Mouse (Mus musculus): Measurements from ENCODE around the gene Fat3. TPM values are rescaled to one million over a fixed set of nuclear protein-coding genes. Genes with fewer than 3 reads are reported as not detected.

The Fat3 gene
- total RNA-seq, 4 experiments from 2014 or later: 37.8 to 40.5 (median 39.8) TPM

DNA sequence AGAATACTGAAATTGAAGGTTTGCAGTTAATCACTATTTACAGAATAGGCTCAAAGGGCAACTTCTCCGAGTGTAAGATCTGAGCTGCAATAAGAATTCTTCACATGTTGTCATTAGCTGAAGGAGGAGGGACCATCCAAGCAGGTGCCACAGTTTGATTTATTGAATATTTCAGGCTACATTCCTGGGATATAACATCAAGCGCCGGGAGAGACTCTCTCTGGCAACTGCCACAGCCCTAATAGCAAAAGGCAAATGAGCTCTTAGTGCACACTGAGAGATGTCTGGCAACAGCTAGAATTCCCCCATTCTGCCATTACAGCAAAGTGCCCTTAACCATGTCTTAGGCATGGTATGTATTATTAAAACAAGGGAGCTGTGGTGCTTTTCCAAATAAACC, 61.1 kb downstream of the Fat3 start:
- no peak for DNase-seq (ENCODE audit: low spot score in 2 of 2)

DNA sequence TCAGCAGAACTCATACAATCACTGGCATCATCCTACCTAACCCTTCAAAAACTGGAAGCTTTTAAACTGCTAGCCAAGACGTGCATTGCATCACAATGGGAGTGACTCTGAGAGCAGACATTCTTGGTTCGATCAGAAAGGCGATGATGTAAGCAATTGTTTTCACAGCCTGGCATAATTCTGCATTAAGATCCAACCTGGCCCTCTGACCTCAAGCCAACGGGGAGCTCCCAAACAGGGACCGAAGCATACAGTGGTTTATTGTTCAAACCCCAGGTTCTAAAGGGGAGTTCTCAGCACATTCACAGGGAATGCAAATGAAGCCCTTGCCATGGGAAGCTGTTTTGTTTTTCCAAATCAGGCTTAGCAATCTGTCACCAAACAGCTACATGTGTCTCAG, 63.3 kb downstream of the Fat3 start:
- no peak for DNase-seq (ENCODE audit: low spot score in 2 of 2)

- DNase-seq (ENCODE audit: low spot score in 2 of 2): no peak
Measured at GRCm38 (mm10) chr9:16428589-16428988, 72.5 kb downstream of the Fat3 start.

DNA sequence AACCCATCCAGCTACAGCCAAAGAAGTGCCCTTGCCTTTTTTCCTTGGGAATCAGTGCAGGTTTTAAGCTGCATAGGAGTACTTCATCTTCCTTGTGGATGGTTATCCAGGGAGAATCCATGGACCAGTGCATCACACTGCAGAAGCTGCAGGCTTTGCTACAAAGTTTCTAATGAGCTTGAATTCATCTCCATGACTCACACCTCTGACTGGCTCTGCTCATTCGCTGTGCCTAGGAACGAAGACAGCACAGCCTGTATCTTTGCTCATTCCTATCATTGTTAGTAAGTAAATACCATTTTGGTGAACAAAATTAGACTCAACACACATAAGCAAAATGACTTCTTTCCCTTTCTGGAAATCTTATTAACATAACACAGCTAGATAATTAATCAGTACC, 78.4 kb downstream of the Fat3 start:
- DNase-seq (ENCODE audit: low spot score in 2 of 2): peak in 1 of 2 experiments; percentile 9

- no peak for DNase-seq (ENCODE audit: low spot score in 2 of 2)
Measured at GRCm38 (mm10) chr9:16402815-16403214, 98.3 kb downstream of the Fat3 start.

DNA sequence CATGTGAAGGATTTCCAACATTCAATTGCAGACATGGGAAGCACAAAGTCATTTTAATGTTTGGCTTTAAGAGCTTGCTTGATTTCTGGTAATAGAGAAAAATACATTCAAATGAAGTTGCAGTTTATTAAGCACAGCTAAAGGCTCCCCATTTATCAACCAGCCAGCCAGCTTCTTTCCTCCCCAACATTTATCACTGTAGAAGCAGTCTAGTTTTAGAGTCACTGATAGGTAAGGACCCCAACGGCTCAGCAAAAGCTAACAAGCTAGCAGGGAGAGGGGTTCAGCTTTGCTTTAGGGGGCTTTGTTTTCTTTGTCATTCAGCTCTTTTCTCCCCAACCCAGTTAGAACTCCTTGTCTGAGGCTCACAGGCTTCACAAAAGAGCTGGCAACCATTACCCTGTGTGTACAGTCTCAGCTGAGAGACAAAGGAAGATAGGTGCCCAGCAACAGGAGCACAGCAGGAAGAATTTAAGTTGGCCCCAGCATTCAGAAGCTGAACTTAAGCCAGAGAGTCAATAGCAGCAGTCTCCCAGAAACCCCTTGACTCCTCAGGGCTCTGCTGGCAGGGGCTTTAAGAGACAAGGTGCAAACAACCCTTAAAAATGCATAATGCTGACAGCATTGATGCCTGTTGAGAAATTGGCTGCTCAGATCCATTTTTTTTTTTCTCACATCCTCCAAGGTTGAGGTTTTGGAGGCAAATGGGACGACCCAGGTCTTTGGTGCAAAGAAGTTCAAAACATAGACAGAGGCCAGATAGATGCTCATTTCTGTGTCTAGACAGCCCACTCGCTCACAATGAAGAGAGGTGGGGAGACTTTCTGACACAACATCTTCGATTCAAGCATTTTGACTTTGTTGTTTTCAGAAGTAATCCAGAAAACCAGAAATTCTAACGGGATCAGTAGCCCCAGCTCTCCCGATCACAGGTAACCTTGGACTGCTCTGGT, 102.1 kb downstream of the Fat3 start:
- peak; percentile 12 to 16 for DNase-seq (ENCODE audit: low spot score in 2 of 2)

- no peak for DNase-seq (ENCODE audit: low spot score in 2 of 2)
Measured at GRCm38 (mm10) chr9:16389141-16389540, 111.9 kb downstream of the Fat3 start.

DNA sequence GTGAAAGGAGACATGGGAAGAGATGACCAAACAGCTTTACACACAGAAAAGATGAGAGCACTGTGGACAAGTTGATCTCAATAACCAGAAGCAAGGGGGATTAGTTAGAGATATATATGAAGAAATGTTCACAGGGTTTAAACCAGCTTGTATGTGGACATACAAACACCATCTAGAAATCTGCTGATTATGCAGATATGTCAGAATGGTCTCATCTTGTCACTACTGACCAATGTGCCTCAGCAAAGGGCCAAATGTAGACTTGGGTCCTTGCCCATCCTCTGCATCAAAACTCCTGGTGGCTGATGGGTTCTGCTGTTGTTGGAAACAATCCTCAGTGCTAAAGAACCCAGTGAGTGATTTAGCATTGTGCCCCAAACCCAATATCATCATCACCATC, 113.6 kb downstream of the Fat3 start:
- DNase-seq (ENCODE audit: low spot score in 2 of 2): no peak

GRCm38 (mm10) chr9:16363713-16364112, 137.4 kb downstream of the Fat3 start:
- no peak for DNase-seq (ENCODE audit: low spot score in 2 of 2)

- no peak for DNase-seq (ENCODE audit: low spot score in 2 of 2)
Measured at GRCm38 (mm10) chr9:16361811-16362210, 139.3 kb downstream of the Fat3 start.

GRCm38 (mm10) chr9:16356636-16357035, 144.4 kb downstream of the Fat3 start:
- no peak for DNase-seq (ENCODE audit: low spot score in 2 of 2)

- DNase-seq (ENCODE audit: low spot score in 2 of 2): no peak
Measured at GRCm38 (mm10) chr9:16354906-16355305, 146.2 kb downstream of the Fat3 start.

DNA sequence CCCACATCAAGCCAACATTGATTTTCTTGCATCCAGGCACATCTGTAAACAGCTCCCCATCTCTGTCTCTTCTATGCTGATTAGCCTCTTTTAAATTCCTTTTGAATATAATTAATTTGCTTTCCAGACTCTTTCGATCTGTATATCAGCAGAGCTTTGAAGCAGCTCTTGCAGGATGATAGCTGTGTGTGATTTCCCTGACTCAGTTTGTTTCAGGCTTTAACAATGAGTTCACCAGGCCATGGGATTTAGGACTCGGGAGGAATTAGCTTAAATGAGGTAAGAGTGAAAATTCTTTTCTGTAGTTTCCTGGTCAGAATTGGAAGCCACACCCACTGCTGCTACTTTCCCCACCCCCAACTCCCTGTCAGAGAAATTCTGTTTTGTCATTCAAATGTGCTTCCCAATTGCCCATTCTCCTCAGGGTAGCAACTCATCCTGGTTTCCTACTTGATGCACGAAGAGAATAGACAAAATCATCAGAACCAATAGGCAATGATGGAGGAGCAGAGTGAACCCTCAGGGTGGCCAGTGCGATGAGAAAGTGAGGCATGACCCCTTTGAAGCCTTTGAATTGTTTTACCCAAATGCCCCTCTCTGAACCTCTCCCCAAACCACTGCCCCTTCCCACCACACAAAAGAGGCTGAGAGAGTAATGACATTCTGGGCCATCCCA, 147.9 kb downstream of the Fat3 start:
- no peak for DNase-seq (ENCODE audit: low spot score in 2 of 2)

DNA sequence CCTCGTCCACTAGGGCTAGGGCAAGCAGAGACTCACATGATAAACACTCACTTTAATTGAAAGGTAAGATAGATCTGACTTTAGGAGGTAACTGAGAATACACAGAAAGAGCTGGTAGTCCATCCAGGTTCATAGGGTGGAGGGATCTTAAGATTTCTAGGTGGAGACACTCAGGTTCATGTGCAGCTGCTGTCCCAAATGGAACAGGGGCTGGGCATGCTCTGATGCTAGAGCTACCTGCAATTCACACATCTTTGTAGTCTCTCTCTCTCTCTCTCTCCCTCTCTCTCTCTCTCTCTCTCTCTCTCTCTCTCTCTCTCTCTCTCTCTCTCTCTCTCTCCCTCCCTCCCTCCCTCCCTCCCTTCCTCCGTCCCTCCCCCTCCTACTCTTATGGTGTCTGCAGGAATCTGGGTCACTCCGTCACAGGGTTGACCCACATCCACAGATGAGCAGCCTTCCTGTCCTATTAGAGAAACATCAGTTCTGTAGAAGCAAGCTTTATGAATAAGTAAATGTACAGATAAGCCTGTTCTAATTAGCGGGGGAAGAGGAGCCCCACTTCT, 148.5 kb downstream of the Fat3 start:
- DNase-seq (ENCODE audit: low spot score in 2 of 2): no peak

DNA sequence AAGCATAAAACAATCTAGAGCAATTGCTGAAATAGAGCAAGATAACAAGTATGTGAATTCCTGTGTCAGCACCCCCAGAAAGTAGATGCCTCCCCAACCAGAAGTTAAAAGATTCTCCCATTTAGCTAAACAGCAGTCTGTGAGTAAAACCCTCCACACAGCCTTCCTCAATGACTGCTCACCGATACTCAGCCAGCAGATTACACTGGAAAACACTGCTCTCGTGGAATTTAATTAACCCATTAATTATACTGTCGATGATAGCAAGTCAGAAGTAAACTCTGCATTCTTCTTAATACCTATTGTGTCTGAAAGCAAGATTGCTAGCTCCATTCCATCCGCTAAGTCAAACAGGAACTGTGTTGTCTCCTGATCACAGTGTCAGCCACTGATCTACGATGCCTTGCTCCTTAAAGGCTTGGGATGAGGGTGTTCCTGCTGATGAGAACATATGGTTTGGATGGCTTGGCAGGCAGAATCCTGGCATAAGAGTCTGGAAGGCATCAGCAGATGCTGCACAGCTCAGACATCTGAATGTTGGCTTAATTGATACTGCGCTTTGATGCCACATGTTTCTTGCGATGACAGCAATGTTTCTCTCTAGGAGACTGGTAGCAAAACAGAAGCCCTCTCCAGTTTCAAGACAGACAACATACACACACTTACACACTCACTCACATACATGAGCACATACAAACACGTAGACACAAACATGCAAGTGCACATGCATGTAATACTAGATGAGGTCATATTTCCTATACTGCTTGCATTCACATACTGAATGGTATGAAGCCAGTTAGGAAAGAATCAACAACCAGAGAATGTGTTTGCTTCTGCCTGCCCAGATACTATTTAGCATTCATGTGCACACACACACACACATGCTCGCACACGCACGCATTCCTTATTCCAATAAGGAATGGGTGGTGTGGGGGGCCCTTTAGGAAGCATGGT, 155.9 kb downstream of the Fat3 start:
- peak; percentile 71 to 74 for DNase-seq (ENCODE audit: low spot score in 2 of 2)

DNA sequence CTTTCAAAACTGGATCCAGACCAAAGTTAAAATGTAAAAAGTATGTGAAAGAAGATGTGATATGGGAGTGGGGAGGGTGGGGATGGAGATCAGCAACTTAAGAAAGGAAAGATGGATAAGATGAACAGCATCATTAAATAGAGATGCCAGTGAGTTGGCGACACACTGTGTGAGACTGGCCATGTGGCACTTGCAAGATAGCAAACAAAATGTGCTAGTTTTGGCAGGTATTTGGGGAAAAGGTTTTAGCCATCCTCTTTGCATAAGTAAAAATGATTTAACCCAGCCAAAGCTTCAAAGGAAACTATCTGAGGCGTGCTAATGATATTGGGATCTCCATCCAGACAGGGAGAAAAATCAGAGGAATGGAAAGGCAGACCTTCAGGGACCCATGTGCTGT, 157.9 kb downstream of the Fat3 start:
- DNase-seq (ENCODE audit: low spot score in 2 of 2): no peak

DNA sequence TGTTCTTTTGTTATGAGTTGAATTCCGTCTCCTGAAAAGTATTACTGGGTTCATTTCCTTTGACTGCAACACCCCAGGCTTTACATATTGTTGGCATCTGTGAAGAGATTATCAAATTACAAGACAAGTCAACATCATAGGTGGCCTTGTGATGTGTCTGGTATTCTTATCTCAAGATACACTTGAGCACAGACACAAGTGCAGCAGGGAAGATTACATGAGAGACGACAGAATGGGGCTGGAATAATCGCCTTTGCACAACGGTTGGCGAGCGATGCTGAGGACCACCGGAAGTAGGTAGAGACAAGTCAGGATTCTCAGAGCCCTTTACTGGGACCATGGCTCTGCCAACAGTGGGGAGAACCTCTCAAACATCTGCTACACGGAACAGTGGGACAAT, 158.5 kb downstream of the Fat3 start:
- DNase-seq (ENCODE audit: low spot score in 2 of 2): no peak

GRCm38 (mm10) chr9:16330290-16330984, 170.6 kb downstream of the Fat3 start:
- DNase-seq (ENCODE audit: low spot score in 2 of 2): no peak

GRCm38 (mm10) chr9:16318957-16319356, 182.1 kb downstream of the Fat3 start:
- no peak for DNase-seq (ENCODE audit: low spot score in 2 of 2)

DNA sequence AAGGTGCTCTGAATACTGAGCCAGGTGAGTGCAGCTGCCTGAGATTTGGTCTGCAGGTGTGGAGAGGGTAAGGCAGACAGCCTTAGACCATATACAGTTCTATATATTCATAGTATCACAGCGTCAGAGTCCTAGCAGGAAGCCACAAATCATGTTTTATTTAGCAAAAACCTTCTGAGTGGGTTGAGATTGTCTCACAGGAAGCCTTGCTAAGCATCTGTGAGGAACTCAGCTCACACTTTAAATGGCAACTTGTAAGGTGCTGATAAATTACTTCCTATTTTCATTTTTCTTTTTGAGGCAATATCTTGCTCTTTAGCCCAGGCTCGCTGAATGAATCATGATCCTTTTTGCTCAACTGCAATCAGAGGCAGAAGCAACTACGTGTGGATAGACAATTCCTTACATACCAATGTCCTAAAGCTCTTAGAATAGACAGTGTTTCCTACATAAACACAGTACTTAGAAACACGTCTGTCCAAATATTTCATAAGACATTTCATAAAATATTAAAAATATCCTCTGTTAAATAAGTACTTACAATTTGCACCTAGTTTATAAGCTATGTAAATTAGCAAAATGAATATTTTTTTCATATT, 188.4 kb downstream of the Fat3 start:
- no peak for DNase-seq (ENCODE audit: low spot score in 2 of 2)
